Mouse (Mus musculus) forebrain, postnatal 0 days (tissue): ENCODE measurements around the gene Acbd6. TPM values are rescaled to one million over a fixed set of nuclear protein-coding genes. Genes with fewer than 3 reads are reported as not detected.

Experiments
- ATAC-seq: fragments of 200-750 bp; cut with Nextera tagmentation; 2 replicates; pipeline ENCODE4 v1.8.0; 2017; ENCODE audit warnings: mild to moderate bottlenecking, moderate library complexity
- DNase-seq: peaks from one replicate; pipeline ENCODE4 v3.0.0-alpha.2; 2015
- H3K27ac ChIP-seq: fragments of 300-500 bp; sonication (generic); 2 replicates; pipeline ENCODE4 v1.5.1; 2014; ENCODE audit warnings: low read depth, mild to moderate bottlenecking, antibody characterized with exemption, low read length, moderate library complexity, mixed read lengths
- H3K27me3 ChIP-seq: fragments of 300-500 bp; sonication (generic); 2 replicates; pipeline ENCODE4 v1.6.1; 2014; ENCODE audit warnings: mild to moderate bottlenecking, low read length, mixed read lengths; ENCODE audit not compliant: insufficient read depth
- H3K36me3 ChIP-seq: fragments of 300-500 bp; sonication (generic); 2 replicates; pipeline ENCODE4 v1.6.1; 2014; ENCODE audit warnings: mild to moderate bottlenecking, moderate library complexity; ENCODE audit not compliant: insufficient read depth
- H3K4me1 ChIP-seq: fragments of 300-500 bp; sonication (generic); 2 replicates; pipeline ENCODE4 v1.6.1; 2014; ENCODE audit warnings: antibody characterized with exemption; ENCODE audit not compliant: insufficient read depth
- H3K4me2 ChIP-seq: fragments of 300-500 bp; sonication (generic); 2 replicates; pipeline ENCODE4 v1.6.1; 2014; ENCODE audit warnings: low read depth, mild to moderate bottlenecking, moderate library complexity
- H3K4me3 ChIP-seq: fragments of 300-500 bp; sonication (generic); 2 replicates; pipeline ENCODE4 v1.5.1; 2014; ENCODE audit warnings: low read depth, low read length, mixed read lengths
- H3K9ac ChIP-seq: fragments of 300-500 bp; sonication (generic); 2 replicates; pipeline ENCODE4 v1.6.1; 2014; ENCODE audit warnings: mild to moderate bottlenecking
- H3K9me3 ChIP-seq: fragments of 300-500 bp; sonication (generic); 2 replicates; pipeline ENCODE4 v1.6.1; 2016; ENCODE audit warnings: low read length
- CTCF ChIP-seq: sonication (generic); IDR thresholded peaks from 2 replicates; pipeline ENCODE4 v1.5.1; 2016; ENCODE audit warnings: antibody characterized with exemption, control low read depth, low read depth
- WGBS: fragments of 180-500 bp; shearing (Covaris S2); extraction: QIAGEN DNeasy Blood & Tissue Kit; methylation state at CpG from one replicate; pipeline ENCODE4 v1.1.7; 2014; 5-methylcytosine and 5-hydroxymethylcytosine counted together
- polyA plus RNA-seq: library from polyadenylated mRNA; unstranded; fragments of >200 nt; fragmentation: Nextera tagmentation; extraction: Ambion mirVana; gene quantifications from 2 replicates; pipeline ENCODE4 v1.2.1, GENCODE M21; 2015
- total RNA-seq: library from RNA; depleted of rRNA; stranded (reverse); fragments of >200 nt; gene quantifications from 2 replicates; pipeline ENCODE4 v1.2.3, GENCODE M21; 2014

The Acbd6 gene
- total and polyA plus RNA-seq, 2 experiments from 2014 or later = 114 to 143 TPM

DNA sequence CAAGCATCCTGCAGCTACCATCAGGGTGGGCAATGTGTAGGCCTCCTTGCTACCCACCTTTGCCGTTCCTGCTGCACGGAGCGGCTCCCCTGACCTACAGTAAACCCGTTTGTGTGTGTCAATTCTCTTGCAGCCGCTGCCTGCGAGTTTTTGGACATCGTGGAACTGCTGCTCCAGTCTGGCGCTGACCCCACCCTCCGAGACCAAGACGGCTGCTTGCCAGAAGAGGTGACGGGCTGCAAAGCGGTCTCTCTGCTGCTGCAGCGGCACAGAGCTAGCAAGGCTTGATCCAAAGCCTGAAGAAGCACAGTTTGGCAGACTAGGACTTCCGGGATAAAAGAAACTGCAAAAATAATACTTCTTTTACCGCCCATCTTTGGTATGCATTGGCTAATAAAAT, 128.9 kb downstream of the Acbd6 start:
- ATAC-seq (no peak), DNase-seq (no peak)
- WGBS = 66% methylated on average over 15 of the region's 15 CpGs
- no peaks in the 10 kb centered on the region for H3K9me3 ChIP-seq
- no peaks in the 10 kb centered on the region for H3K27me3 ChIP-seq
- H3K9ac ChIP-seq = no peak overlapping the region
- TF ChIP-seq CTCF = no peak
- H3K4me3 ChIP-seq = no peak overlapping the region
- no peaks in the 10 kb centered on the region for H3K4me1 ChIP-seq
- no peak overlapping the region for H3K4me2 ChIP-seq
- H3K27ac ChIP-seq = no peak overlapping the region
- no peaks in the 10 kb centered on the region for H3K36me3 ChIP-seq

DNA sequence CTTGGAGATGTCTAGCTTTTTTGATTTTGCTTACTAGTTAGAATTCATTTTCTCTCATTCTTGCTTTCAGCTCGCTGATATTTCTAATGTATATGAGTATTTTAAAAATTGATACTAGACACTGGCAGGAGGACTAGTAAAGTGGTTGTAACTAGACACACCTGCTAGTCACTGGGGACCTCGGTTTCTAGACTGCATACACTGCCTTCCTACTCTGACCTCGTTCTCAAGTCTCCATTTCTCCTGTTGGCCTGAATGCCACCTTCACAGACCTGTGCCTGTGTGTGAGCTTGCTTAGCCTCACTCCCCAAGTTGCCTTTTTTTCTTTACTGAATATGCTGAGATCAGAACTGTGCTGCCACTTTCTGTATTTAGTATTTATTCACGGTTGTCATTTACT, 131.2 kb downstream of the Acbd6 start:
- H3K4me1 ChIP-seq = peaks cover 6% of the 10 kb centered on the region
- ATAC-seq = no peak
- no peak overlapping the region for H3K4me2 ChIP-seq
- H3K27me3 ChIP-seq = no peaks in the 10 kb centered on the region
- no peaks in the 10 kb centered on the region for H3K36me3 ChIP-seq
- H3K9ac ChIP-seq = no peak overlapping the region
- TF ChIP-seq CTCF = no peak
- no peak overlapping the region for H3K4me3 ChIP-seq
- H3K27ac ChIP-seq = no peak overlapping the region
- DNase-seq = no peak
- no peaks in the 10 kb centered on the region for H3K9me3 ChIP-seq
- WGBS = 85% methylated on average over 4 of the region's 4 CpGs

DNA sequence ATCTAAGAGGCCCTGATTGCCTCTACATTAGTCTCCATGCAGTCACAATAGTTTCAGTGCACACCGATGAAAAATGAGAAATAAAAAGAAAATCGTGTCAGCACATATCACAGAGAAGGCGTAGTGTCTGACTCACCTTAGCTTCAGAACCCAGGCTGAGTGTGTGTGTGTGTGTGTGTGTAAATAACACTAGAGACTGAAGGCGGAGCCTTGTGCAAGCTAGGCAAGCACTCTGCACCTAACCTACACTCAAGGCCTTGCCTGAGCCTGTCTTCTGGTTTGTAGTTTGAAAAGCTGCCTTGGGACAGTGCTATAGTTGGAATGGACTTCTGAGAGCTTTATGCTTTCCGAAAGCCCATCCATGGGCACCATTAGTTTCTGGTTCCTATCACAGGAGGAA, 131.6 kb downstream of the Acbd6 start:
- no peaks in the 10 kb centered on the region for H3K9me3 ChIP-seq
- no peak overlapping the region for H3K9ac ChIP-seq
- TF ChIP-seq CTCF = no peak
- no peaks in the 10 kb centered on the region for H3K36me3 ChIP-seq
- no peak for DNase-seq
- no peaks in the 10 kb centered on the region for H3K27me3 ChIP-seq
- no peak overlapping the region for H3K4me2 ChIP-seq
- H3K4me1 ChIP-seq = peaks cover 6% of the 10 kb centered on the region
- WGBS = 92% methylated on average over 5 of the region's 5 CpGs
- H3K4me3 ChIP-seq = no peak overlapping the region
- ATAC-seq = no peak
- H3K27ac ChIP-seq = no peak overlapping the region

DNA sequence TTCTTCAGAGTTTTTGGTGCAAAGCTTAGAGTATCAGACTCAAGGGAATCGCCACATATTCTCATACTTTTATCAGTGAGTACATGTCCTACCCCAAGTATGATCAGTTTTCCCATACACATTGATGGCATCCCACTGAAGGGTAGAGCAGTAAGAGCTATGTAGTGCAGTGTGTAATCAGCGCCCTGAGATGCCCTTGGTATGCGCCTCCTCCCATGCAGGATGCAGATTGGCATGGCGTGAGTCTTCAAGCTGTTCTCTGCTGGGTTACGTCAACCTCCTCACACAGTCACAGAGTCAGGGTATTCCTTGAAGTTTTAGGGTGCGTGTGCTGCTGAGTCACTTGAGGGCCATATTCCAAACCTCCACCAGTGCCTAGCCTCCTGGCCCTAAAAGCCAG, 134.3 kb downstream of the Acbd6 start:
- peak; percentile 20; the same call in 1 of the 2 replicates for ATAC-seq
- Histone ChIP-seq H3K36me3 (no peaks in the 10 kb centered on the region), H3K4me2 (no peak overlapping the region), H3K4me3 (no peak overlapping the region), H3K4me1 (peaks cover 6% of the 10 kb centered on the region), H3K27ac (no peak overlapping the region), H3K9me3 (no peaks in the 10 kb centered on the region), H3K9ac (no peak overlapping the region), H3K27me3 (no peaks in the 10 kb centered on the region)
- DNase-seq = no peak
- TF ChIP-seq CTCF = no peak
- WGBS = 87% methylated on average over 6 of the region's 6 CpGs

DNA sequence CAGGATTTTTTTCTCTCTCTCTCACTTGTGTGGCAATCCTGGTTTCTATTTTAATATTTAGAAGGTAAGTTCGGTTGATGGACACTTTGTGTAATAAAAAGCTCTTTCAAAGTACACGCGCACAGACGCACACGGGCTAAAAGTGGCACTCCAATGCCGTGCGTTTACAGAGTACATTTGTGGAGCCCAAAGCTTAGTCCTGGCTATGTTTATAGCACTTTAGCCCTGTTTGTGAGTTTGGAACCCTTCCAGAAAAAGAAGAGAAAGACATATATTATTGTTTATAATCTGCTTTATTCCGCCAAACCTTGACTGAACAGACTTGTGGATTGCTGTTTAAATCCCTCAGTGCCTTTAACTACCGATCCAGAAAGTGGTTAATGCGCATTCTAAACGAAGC, 135.1 kb downstream of the Acbd6 start:
- ATAC-seq (no peak), DNase-seq (no peak)
- 34% methylated on average over 11 of the region's 11 CpGs for WGBS
- Histone ChIP-seq H3K36me3 (no peaks in the 10 kb centered on the region), H3K9ac (no peak overlapping the region), H3K4me2 (no peak overlapping the region), H3K4me1 (peaks cover 6% of the 10 kb centered on the region), H3K27ac (no peak overlapping the region), H3K27me3 (no peaks in the 10 kb centered on the region), H3K4me3 (no peak overlapping the region), H3K9me3 (no peaks in the 10 kb centered on the region)
- no peak for TF ChIP-seq CTCF

DNA sequence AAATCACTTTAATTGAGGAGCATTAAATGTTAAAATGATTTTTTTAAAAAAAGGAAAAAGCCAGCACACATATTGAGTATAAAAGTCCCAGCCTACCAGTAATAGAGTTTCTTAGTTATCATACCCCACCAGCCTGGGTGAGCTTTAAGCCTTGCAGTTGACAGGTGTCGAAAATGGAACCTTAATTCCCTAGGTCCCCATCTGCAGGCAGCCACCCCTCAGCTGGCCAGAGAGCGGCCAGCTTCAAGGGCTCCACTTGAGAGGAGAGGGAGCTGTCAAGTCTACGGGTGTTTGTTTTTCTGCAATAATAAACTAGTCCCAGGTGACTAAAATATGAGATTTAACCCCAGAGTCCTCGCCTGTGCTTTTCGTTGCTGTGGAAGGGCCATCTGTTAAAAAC, 135.5 kb downstream of the Acbd6 start:
- Histone ChIP-seq H3K9ac (no peak overlapping the region), H3K9me3 (no peaks in the 10 kb centered on the region), H3K4me2 (no peak overlapping the region), H3K27ac (no peak overlapping the region), H3K36me3 (no peaks in the 10 kb centered on the region), H3K27me3 (no peaks in the 10 kb centered on the region), H3K4me3 (no peak overlapping the region), H3K4me1 (peaks cover 7% of the 10 kb centered on the region)
- 27% methylated on average over 5 of the region's 5 CpGs for WGBS
- ATAC-seq = no peak
- TF ChIP-seq CTCF = no peak
- no peak for DNase-seq

DNA sequence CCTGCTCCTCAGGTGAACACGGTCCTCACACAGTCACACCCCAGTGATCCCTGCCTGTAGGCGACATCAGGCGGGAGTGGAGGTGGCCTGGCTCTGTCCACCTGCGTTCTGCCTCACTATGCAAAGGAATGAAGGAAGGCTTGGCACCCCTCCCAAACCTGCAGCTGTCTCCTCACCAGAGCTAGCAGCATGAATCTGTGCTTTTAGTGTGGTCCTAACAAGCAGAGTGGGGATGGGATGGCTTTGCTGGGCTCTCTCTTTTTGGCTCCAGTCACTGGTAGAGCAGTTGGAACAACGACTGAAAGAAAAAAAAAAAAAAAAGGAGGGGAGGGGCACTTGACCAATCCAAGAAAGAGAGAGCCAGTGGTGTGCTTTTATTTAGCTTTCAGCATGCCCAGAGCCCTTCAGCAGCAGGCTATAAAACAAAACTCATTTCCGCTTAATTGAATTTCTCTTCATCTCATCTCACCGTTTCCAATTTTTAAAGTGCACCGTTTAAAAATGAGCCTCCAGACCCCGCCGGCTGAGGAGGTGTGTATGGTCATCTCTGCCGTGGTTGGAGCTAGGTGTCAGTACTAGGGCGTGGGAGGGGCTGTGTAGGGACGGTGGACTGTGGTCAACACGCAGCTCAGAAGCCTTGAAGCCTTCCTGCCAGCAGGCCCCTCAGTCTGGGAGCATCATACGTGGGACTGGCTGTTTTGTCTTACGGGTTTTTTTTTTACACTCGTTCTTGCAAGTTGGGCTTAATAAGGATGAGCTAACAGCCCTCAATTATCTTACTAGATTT, 140.6 kb downstream of the Acbd6 start:
- DNase-seq = peak; percentile 38
- Histone ChIP-seq H3K4me2 (peak overlapping the region; percentile 23; the same call in 1 of the 2 replicates), H3K9me3 (no peaks in the 10 kb centered on the region), H3K27ac (no peak overlapping the region), H3K4me3 (no peak overlapping the region), H3K4me1 (peaks cover 8% of the 10 kb centered on the region; the same call in 1 of the 2 replicates), H3K9ac (no peak overlapping the region), H3K36me3 (no peaks in the 10 kb centered on the region), H3K27me3 (no peaks in the 10 kb centered on the region)
- ATAC-seq = peak; percentile 66
- TF ChIP-seq CTCF = no peak
- 30% methylated on average over 17 of the region's 17 CpGs for WGBS
